Mouse (Mus musculus) thymus, postnatal 0 days (tissue): Measurements from ENCODE around the gene Scpep1. TPM values are rescaled to one million over a fixed set of nuclear protein-coding genes. Genes with fewer than 3 reads are reported as not detected.

Experiments
- DNase-seq: peaks from one replicate; pipeline ENCODE4 v3.0.0-alpha.2; 2015; ENCODE audit warnings: low spot score
- polyA plus RNA-seq: library from polyadenylated mRNA; unstranded; fragments of >200 nt; fragmentation: Nextera tagmentation; extraction: Ambion mirVana; gene quantifications from 2 replicates; pipeline ENCODE4 v1.2.1, GENCODE M21; 2015

Gene Scpep1
- polyA plus RNA-seq, 1 experiment from 2014 or later, result 19.5 TPM

DNA sequence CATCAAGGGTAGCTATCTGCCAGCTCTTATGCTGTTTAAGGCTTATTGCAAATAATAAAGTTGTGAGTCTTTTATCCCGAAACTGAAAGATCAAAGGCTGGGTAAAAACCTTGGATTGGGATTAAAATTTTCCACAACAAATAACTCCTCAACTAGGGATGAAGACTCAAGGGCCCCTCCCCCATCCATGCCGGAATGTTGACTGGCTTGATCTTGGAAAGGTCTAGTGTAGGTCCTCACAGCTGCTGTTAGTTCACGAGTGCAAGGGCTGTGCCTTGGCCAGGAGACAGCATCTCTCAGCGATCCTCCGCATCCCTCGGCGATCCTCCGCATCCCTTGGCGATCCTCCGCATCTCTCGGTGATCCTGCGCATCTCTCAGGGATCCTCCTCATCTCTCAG is 77.3 kb downstream of the Scpep1 start:
- no peak for DNase-seq

Other genes with a start within 250 kb of the Scpep1 start
- 13.5 and 23.0 TPM in 2 replicates for gene Msi2, start 237.0 kb downstream of the Scpep1 start, polyA plus RNA-seq
- gene Akap1, start 90.9 kb downstream of the Scpep1 start, polyA plus RNA-seq, result 9.3 and 10.0 TPM in 2 replicates
- 0.81 and 0.82 TPM in 2 replicates for gene Elobl, start 11.5 kb upstream of the Scpep1 start, polyA plus RNA-seq
- gene Coil, start 14.8 kb upstream of the Scpep1 start, polyA plus RNA-seq, result 14.4 and 14.5 TPM in 2 replicates
- gene Trim25, start 43.9 kb upstream of the Scpep1 start, polyA plus RNA-seq, result 37.2 and 48.9 TPM in 2 replicates
- gene Dgke, start 111.4 kb upstream of the Scpep1 start, polyA plus RNA-seq, result 19.8 and 25.5 TPM in 2 replicates
- gene Gm525, start 118.4 kb upstream of the Scpep1 start, polyA plus RNA-seq, result 191 and 212 TPM in 2 replicates